Mouse (Mus musculus) heart, adult 9 months (tissue): ENCODE data around the gene Tex46.

Experiments used
- DNase-seq, 2 experiments: peaks; one replicate each; pipeline ENCODE4 v3.0.0; 2022; ENCODE audit warnings: low spot score in 2 of 2

The Tex46 gene

DNA sequence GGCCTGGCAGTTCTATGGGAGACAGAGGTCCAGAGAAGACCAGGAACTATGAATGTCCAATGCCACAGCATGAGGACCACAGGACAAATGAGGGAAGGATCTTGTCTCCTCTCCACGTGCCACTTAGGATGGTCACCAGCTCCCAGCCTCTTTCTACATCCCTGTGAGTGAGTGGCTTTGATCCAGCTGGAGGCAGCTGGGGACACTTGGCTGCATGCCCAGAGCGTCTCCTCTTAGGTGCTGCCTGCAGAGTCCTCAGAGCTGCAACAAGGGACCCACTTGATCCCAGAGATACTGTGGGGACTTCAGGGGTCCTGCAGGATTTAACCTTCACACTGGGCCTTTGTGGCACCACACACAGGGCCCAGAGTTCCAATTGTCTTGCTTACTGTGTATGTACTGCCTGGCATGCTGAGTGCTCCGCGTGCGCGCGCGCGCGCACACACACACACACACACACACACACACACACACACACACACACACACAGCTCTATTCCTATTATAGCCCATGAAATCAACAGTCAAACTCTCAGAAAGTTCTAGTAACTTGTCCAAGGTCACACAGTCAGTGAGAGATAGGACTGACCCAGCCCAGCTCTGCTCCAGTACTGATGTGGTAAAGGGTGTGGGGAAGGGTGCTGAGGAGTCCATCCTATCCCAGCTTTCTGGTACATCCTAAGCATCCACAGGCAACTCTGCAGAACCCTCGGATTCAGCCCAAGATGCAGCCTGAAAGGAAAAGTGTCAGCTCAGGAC, 21.2 kb downstream of the Tex46 start:
- peak; percentile 37 to 61 for DNase-seq

DNA sequence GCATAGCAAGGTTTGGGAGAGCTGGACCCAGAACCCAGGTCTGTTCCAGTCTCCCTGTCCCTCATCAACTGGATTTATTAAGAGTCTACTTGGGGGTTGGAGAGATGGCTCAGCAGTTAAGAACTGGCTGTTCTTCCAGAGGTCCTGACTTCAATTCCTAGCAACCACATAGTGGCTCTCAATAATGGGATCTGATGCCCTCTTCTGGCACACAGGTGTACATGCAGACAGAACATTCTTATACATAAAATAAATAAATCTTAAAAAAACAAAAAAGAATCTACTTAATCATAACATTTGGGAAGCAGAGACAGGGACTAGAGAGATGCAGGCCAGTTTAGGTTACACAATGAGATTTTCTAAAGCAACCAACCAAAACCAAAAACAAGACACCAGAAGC, 25.8 kb downstream of the Tex46 start:
- DNase-seq = no peak

DNA sequence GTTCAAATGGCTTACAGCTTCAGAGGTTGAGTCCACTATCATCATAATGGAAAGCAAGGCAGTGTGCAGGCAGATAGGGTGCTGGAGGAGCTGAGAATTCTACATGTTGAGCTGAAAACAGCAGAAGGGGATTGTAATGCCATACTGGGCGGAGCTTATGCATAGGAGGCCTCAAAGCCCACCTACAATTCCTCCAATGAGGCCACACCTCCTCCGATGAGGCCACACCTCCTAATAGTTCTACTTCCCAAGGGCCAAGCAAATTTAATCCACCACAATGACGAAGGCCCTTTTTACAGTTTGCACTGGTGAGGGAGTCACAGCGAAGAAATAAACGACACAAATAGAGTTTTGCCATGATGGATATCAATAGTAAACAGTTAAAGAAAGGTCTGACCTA, 26.3 kb downstream of the Tex46 start:
- DNase-seq = no peak

DNA sequence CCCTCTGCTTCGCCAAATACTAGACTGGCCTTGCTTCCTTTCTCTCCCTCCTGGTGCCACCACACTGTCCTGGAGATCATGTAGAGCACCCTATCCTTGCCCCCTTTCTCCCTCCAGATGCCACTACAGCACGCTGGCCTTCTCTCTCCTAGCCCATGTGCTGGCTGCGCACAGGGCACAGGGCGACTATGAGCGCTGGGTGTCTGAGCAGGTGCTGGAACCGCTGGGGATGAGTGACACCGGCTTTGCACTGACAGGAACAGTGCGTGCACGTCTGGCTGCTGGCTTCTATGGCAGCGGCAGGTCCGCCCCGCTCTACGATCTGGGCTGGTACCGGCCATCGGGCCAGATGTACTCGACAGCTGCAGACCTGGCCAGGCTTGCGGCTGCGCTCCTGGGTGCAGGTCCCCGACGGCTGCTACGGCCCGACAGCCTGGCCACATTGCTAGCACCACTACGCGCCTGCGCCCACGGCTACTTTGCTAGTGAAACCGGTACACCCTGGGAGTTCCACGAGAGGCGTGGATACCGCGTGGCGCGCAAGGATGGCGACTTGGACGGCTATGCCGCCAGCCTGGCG, 26.8 kb downstream of the Tex46 start:
- no peak for DNase-seq

DNA sequence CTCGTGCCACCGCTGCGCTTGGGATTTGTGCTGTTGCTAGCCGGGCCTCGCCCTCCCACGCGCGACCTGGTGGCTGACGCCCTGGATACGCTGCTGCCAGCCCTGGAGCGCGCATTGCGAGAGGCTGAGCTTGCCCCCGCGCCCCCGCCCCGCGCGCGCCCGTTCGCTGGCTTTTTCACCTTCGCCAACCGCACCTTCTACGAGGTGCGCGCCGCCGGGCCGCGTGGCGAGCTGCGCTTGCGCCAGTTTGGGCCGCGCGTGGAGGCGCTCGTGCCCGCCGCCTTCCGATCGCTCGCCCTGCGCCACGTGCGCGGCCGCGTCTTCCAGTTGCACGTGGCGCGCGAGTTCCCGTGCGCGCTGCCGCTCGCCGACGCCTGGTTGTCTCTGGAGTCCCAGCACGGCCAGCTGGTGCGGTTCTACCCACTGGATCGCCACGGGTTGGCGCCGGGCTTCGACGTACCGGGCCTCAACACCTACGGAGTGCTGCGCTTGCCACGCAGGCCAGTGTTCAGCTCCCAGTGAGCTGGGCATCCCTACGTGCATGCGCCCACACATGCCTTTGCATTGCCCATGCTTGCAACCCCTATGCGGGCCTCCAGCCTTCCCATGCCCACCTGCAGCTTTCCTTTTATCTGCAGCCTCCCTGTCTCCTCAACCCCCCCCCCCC, 27.5 kb downstream of the Tex46 start:
- no peak for DNase-seq

DNA sequence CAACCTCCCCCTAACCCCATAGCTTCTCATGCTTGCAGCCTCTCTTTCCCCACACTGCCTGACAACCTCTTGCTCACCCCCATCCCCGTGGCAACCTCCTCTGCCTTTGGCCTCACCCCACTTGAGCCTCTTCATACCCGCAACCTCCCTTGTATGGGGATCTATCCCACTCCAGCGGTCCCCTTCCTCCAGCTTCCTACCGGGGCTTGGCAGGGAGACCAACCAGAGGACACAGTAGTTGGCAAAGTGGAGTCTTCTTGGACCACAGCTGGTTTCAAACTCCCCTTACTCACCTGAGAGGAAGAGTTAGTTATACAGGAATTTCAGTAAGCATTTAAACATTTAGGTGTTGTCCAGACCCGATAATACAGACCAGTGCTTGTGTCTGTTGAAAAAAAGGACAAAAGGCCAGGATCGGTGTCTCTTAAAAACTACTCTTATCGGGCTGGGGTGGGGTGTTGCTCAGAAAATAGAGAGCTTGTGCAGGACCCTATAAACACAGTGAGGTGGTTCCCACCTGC, 28.1 kb downstream of the Tex46 start:
- no peak for DNase-seq

DNA sequence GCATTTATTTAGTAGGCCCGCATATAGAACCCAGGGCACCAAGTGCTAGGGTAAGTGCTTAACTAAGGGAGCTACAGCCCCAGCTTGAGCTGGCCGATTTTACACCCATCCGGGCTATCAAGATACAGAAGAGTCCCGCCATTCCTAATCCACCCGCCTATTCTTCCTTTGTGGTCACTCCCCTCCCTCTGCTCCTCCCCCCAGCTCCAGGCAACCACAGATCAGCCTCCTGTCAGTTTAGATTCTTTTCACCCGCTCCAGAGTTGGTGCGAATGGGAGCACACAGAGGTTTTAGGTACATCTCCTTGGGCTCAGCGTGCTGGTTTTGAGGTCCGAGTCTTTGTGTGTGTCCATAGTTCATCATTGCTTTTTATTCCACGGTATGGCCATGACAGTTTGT, 28.7 kb downstream of the Tex46 start:
- DNase-seq = no peak

DNA sequence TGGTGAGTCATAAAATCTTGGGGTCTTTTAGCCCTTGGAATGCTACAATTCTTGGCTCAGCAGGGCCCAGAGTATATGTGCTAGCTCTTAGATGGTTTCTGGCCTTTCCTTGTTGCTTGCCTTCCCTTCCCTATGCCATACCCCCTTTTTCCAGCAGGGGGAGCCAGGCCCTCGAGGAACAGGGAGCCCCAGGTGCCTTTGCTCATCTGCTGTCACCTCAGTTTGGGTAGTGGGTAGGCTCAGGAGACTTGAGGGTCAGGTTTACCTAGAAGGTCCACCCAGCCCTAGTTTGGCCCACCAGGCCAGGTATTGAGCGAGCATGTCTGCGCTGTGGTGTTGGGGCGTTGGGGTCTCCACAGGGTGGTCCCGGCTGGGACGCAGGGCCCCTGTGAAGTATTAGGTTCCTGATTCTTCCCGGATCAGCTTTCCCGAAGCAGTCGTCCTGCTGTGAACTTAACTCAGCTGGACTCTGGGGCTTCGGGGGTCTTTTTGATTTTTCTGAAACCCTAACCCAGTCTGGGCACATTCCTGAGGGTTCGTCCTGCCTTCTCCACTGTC, 38.8 kb downstream of the Tex46 start:
- DNase-seq = peak; percentile 24 to 44

DNA sequence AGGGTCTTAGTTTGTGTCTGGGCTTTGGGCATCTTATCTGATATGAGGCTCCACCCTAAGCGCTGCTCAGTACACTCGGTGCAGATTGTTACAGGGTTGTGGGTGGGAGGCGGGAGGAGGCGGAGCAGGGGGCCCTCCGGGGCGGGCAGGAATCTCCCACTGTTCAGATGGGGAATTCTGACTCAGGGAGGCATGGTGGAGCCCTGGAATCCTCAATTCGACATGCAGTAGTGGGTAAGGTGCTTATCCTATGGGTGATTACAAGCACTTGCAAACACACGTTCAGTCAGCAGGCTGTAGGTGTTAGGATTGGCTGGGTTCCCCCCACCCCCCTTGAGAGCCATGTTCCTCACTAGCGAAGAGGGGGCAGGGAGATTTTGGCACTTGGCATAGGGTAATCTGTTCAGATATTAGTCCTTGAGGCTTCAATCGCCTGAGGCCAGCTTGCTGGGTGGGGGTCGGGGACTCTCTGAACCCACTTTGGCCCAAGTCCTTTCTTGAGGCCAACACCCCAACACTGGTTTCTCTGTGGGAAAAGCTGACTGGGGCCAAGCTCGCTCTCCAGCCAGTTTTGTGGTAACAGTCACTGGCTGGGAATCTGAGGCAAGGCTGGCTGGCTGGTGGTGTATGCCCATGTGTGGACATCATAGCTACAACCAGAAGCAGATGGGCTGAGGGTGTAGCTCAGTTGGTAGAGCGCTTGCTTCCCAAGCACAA, 39.4 kb downstream of the Tex46 start:
- no peak for DNase-seq

DNA sequence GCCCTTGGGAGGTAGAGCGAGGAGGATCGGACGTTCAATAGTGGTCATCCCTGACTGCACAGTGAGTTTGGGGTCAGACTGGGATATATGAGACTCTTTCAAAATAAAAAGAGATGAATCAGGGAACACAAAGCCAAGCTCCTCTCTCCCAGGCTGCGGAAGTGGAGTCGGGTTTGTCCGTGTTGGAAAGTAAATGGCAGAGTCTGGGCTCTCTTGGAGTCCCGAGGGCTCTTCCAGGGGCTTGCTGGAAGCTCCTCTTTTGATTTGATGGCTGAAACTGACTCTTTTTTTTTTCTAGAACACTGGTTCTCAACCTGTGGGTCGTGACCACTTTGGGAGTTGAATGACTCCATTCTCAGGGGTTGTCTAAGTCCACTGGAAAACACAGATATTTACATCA, 40.0 kb downstream of the Tex46 start:
- DNase-seq = no peak

DNA sequence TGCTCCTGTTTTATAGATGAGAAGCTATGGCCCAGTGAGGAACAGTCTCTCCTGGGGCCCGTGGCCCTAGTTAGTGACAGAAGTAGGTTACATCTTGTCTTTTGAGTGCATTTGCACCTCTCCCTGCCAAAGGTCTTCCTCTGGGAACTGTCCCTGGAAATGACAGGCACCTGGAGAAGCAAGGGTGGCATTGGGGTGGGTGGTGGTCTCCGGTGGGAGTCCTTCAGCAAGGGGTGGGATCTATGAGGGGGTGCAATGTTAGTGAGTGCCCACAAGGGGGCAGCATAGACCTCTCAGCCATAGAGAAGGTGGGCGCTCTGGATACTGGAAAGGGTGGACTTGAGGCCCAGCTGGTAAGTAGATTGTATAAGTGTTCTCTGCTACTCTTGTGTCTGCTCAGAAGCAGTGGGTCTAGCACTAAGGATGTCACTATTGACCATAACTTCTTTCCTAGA, 41.1 kb downstream of the Tex46 start:
- DNase-seq = peak in 1 of 2 experiments; percentile 12

DNA sequence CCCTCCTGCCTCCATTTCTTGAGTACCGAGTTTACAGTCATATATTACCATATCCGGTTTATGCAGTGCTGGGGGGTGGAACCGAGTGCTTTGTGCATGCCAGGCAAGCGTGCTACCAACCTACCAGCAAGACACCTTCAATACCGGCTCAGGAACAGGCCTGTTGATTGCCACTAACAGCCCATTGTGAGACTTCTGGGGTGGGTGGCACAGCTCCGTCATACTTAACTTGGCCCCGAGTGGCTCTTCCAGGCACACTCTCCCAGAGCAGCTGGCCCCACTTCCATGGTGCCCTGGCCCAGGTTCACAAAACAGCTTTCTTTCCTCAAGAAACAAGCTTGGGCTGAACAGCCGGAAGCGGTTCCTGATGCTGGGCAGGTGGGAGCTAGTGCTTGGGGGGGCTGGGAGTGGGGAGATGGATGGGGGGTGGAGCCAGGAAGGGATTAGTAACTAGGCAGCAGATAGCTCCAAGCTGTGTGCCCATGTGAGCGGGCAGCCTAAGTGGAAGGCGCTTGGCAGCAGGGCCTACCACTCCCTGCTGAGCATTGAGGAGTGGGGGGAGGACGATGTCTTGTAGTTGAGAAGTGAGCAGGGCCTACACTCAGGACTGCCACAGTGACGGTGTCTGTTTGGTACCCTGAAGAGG, 41.8 kb downstream of the Tex46 start:
- no peak for DNase-seq

DNA sequence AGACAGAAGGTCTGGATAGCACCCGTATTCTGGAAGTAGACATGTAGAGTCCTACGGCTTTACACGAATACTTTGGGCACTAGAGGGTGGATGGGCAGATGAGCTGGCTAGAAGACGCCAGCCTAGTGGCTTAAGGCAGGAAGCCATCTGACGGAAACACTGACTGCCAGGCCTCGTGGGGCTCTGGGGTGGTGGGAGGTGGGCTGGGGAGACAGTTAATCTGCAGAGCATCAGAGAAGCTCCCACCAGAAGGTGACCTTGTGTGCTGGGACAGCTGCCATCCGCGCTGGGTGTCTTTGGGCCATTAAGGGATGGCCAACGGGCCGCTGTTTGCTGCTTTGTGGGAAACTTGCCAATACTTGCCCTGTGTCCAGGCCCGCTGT, 42.3 kb downstream of the Tex46 start:
- DNase-seq = no peak

DNA sequence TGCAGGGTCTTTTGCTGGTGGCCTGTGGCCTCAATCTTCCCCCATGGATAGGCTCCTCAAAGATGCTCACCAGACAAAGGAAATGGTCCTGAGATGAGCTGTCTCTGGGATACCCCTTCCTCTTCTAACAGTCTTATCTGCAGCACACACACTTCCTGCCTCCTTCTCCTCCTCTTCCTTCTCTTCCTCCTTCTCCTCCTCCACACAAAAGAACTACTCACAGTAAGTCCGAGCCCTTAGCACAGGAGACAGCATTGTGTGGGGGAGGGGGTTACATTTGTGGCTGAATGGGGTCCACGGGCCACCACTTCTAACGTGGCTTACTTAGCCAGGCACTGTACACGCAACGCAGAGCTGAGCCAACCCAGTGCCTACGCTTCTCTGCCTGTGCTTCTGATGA, 42.8 kb downstream of the Tex46 start:
- no peak for DNase-seq

DNA sequence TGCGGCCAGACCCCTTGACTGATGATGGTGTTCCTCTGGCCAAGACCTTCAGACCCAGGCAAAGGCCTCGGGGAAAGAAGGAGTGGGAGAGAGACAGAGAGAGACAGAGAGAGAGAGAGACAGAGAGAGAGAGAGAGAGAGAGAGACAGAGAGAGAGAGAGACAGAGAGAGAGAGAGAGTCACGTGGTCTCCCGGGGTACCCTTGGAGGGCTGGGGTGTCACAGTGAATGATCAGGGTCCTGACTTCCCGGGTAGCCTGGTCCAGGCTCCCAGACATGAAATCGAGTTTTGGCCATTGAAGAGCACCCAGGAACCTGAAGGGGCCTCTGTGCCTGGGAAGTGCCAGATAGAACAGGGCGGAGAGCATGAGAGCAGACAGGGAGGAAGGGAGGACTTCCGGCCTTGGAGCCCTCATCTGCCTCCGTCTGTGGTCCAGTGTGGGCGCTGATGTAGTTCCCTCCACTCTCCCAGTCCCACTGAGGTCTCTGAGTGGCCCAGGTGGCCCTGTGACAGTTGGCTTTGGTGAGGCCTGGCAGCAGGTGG, 43.5 kb downstream of the Tex46 start:
- no peak for DNase-seq

DNA sequence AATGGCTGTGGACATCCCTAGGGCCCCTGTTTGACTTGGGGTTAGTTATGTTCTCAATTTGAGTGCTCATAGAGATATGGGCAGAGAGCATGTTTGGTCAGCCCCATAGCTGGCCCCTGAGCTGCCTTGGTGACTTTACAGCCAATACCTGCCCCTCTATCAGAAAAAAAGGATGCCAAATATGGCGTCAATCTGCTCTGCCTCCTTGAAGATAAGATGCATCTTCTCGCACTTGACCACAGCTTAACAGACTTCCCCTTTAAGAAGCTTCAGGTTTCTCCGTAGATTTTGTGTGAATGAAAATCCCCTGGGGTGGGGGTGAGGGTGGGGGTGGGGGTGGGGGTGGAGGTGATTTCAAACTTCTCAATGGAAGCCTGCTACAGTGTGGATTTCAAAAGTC, 47.7 kb downstream of the Tex46 start:
- DNase-seq = no peak
